Mouse (Mus musculus): ENCODE data around the gene Zbtb24. TPM values are rescaled to one million over a fixed set of nuclear protein-coding genes. Genes with fewer than 3 reads are reported as not detected.
A peak's percentile ranks its signal among the peaks of the same experiment; 100 is the strongest.

Zbtb24 gene
- polyA plus RNA-seq, 1 experiment from 2014 or later: 22.5 TPM

- Histone ChIP-seq H3K27me3 (no peaks in the 10 kb centered on the region), H3K9ac (no peak overlapping the region), H3K4me3 (no peak overlapping the region), H3K9me3 (no peaks in the 10 kb centered on the region), H3K4me1 (peaks cover 14% of the 10 kb centered on the region), H3K4me2 (no peak overlapping the region), H3K27ac (no peak overlapping the region), H3K36me3 (0 out of 2 replicates have a peak, but pooled peaks cover 6% of the 10 kb centered on the region)
- no peak for ATAC-seq (ENCODE audit: insufficient number of reproducible peaks, insufficient read depth, low FRiP score, low TSS enrichment, low read depth)
These were observed 22.4 kb downstream of the Zbtb24 start for GRCm38 (mm10) chr10:41472534-41472933.

- Histone ChIP-seq H3K9ac (no peak overlapping the region), H3K27me3 (no peaks in the 10 kb centered on the region), H3K4me3 (no peak overlapping the region), H3K4me2 (no peak overlapping the region), H3K4me1 (peaks cover 19% of the 10 kb centered on the region), H3K9me3 (no peaks in the 10 kb centered on the region), H3K27ac (no peak overlapping the region), H3K36me3 (0 out of 2 replicates have a peak, but pooled peaks cover 5% of the 10 kb centered on the region)
- 76% methylated on average over 5 of the region's 5 CpGs for WGBS
- no peak for ATAC-seq (ENCODE audit: insufficient number of reproducible peaks, insufficient read depth, low FRiP score, low TSS enrichment, low read depth)
These were observed 22.8 kb downstream of the Zbtb24 start for GRCm38 (mm10) chr10:41472962-41473481.

GRCm38 (mm10) chr10:41473782-41474468, 23.7 kb downstream of the Zbtb24 start:
- ATAC-seq (ENCODE audit: insufficient number of reproducible peaks, insufficient read depth, low FRiP score, low TSS enrichment, low read depth): no peak
- Histone ChIP-seq H3K4me2 (no peak overlapping the region), H3K27ac (no peak overlapping the region), H3K4me3 (no peak overlapping the region), H3K9ac (no peak overlapping the region), H3K4me1 (peaks cover 21% of the 10 kb centered on the region), H3K36me3 (peaks cover 9% of the 10 kb centered on the region), H3K27me3 (no peaks in the 10 kb centered on the region), H3K9me3 (no peaks in the 10 kb centered on the region)
- WGBS: 77% methylated on average over 6 of the region's 6 CpGs

- H3K27ac ChIP-seq: no peak overlapping the region
- no peaks in the 10 kb centered on the region for H3K9me3 ChIP-seq
- WGBS: 81% methylated on average over 1 of the region's 1 CpGs
- peaks cover 19% of the 10 kb centered on the region for H3K36me3 ChIP-seq
- H3K4me3 ChIP-seq: no peak overlapping the region
- no peak overlapping the region for H3K4me2 ChIP-seq
- no peak for ATAC-seq (ENCODE audit: insufficient number of reproducible peaks, insufficient read depth, low FRiP score, low TSS enrichment, low read depth)
- H3K9ac ChIP-seq: no peak overlapping the region
- H3K4me1 ChIP-seq: peaks cover 21% of the 10 kb centered on the region
- no peaks in the 10 kb centered on the region for H3K27me3 ChIP-seq
These were observed 24.8 kb downstream of the Zbtb24 start for GRCm38 (mm10) chr10:41474981-41475391.

- H3K27me3 ChIP-seq: no peaks in the 10 kb centered on the region
- no peaks in the 10 kb centered on the region for H3K9me3 ChIP-seq
- peak within 1 kb of the TSS; percentile 70 for H3K4me3 ChIP-seq
- H3K9ac ChIP-seq: peak within 1 kb of the TSS; percentile 79
- peak; percentile 74 for ATAC-seq (ENCODE audit: insufficient number of reproducible peaks, insufficient read depth, low FRiP score, low TSS enrichment, low read depth)
- H3K4me1 ChIP-seq: peaks cover 21% of the 10 kb centered on the region
- peak within 1 kb of the TSS; percentile 91 for H3K27ac ChIP-seq
- under 1% methylated on average over 35 of the region's 35 CpGs for whole genome bisulfite sequencing
- peak within 1 kb of the TSS; percentile 89 for H3K4me2 ChIP-seq
- H3K36me3 ChIP-seq: peaks cover 33% of the 10 kb centered on the region
These were observed 26.2 kb downstream of the Zbtb24 start, which contains the start of gene Mical1 for GRCm38 (mm10) chr10:41476171-41477017. Mical1 (plus strand) TSS chr10:41476314.

- Histone ChIP-seq H3K4me3 (peak overlapping the region; percentile 70), H3K4me2 (peak overlapping the region; percentile 89), H3K36me3 (peaks cover 38% of the 10 kb centered on the region), H3K9me3 (no peaks in the 10 kb centered on the region), H3K27ac (peak overlapping the region; percentile 91), H3K4me1 (peaks cover 21% of the 10 kb centered on the region), H3K9ac (peak overlapping the region; percentile 79), H3K27me3 (no peaks in the 10 kb centered on the region)
- ATAC-seq (ENCODE audit: insufficient number of reproducible peaks, insufficient read depth, low FRiP score, low TSS enrichment, low read depth): no peak
- 0% methylated on average over 9 of the region's 9 CpGs for WGBS
These were observed 26.8 kb downstream of the Zbtb24 start for GRCm38 (mm10) chr10:41477018-41477277.

GRCm38 (mm10) chr10:41477278-41478181, 27.3 kb downstream of the Zbtb24 start:
- peak overlapping the region; percentile 91 for H3K27ac ChIP-seq
- peak overlapping the region; percentile 70 for H3K4me3 ChIP-seq
- H3K27me3 ChIP-seq: no peaks in the 10 kb centered on the region
- H3K9me3 ChIP-seq: no peaks in the 10 kb centered on the region
- peaks cover 21% of the 10 kb centered on the region for H3K4me1 ChIP-seq
- ATAC-seq (ENCODE audit: insufficient number of reproducible peaks, insufficient read depth, low FRiP score, low TSS enrichment, low read depth): peak; percentile 56; the same call in 1 of the 2 replicates
- peak overlapping the region; percentile 79 for H3K9ac ChIP-seq
- H3K4me2 ChIP-seq: peak overlapping the region; percentile 89
- peaks cover 44% of the 10 kb centered on the region for H3K36me3 ChIP-seq
- 4% methylated on average over 20 of the region's 20 CpGs for WGBS

- H3K36me3 ChIP-seq: peaks cover 68% of the 10 kb centered on the region
- no peak overlapping the region for H3K4me2 ChIP-seq
- H3K9me3 ChIP-seq: no peaks in the 10 kb centered on the region
- H3K9ac ChIP-seq: no peak overlapping the region
- H3K4me1 ChIP-seq: peaks cover 21% of the 10 kb centered on the region
- no peaks in the 10 kb centered on the region for H3K27me3 ChIP-seq
- H3K27ac ChIP-seq: no peak overlapping the region
- 86% methylated on average over 3 of the region's 3 CpGs for WGBS
- H3K4me3 ChIP-seq: no peak overlapping the region
- ATAC-seq (ENCODE audit: insufficient number of reproducible peaks, insufficient read depth, low FRiP score, low TSS enrichment, low read depth): no peak
These were observed 29.8 kb downstream of the Zbtb24 start for GRCm38 (mm10) chr10:41479961-41480360.

- Histone ChIP-seq H3K27ac (no peak overlapping the region), H3K9ac (no peak overlapping the region), H3K4me3 (no peak overlapping the region), H3K4me2 (no peak overlapping the region), H3K4me1 (peaks cover 13% of the 10 kb centered on the region), H3K27me3 (no peaks in the 10 kb centered on the region), H3K36me3 (peaks cover 81% of the 10 kb centered on the region), H3K9me3 (no peaks in the 10 kb centered on the region)
- WGBS: 74% methylated on average over 33 of the region's 33 CpGs
- ATAC-seq (ENCODE audit: insufficient number of reproducible peaks, insufficient read depth, low FRiP score, low TSS enrichment, low read depth): no peak
These were observed 31.0 kb downstream of the Zbtb24 start for GRCm38 (mm10) chr10:41480938-41481880.

- H3K36me3 ChIP-seq: peaks cover 93% of the 10 kb centered on the region
- no peak overlapping the region for H3K27ac ChIP-seq
- WGBS: 81% methylated on average over 7 of the region's 7 CpGs
- no peaks in the 10 kb centered on the region for H3K27me3 ChIP-seq
- H3K4me3 ChIP-seq: no peak overlapping the region
- no peaks in the 10 kb centered on the region for H3K9me3 ChIP-seq
- no peak overlapping the region for H3K9ac ChIP-seq
- H3K4me1 ChIP-seq: peaks cover 7% of the 10 kb centered on the region
- no peak for ATAC-seq (ENCODE audit: insufficient number of reproducible peaks, insufficient read depth, low FRiP score, low TSS enrichment, low read depth)
- H3K4me2 ChIP-seq: no peak overlapping the region
These were observed 32.3 kb downstream of the Zbtb24 start for GRCm38 (mm10) chr10:41482446-41482845.
